Mouse (Mus musculus) erythroid progenitor cell, adult 5-6 weeks (primary cell): ENCODE measurements around the gene Apon. TPM values are rescaled to one million over a fixed set of nuclear protein-coding genes. Genes with fewer than 3 reads are reported as not detected.
"Not testable (repeated sequence)": the region's sequence is repeated elsewhere in the genome, so short reads cannot be mapped to it uniquely, and the experiment has no call there.

Experiments used
- ATAC-seq: replicated peaks from 2 replicates; pipeline ENCODE4 v1.8.0; 2016; ENCODE audit warnings: moderate number of reproducible peaks, mild to moderate bottlenecking, moderate TSS enrichment, inconsistent platforms; ENCODE audit not compliant: poor library complexity, low FRiP score, severe bottlenecking
- total RNA-seq, 2 experiments: library from RNA; stranded (forward) in 1 of 2; stranded (reverse) in 1 of 2; fragments of 150-400 nt in 1 of 2; fragments of 186-747, 209-891 nt in 1 of 2; gene quantifications; 2 replicates each; pipeline versions ENCODE4 v1.2.3 to v1.2.4; 2015 to 2017; ENCODE audit warnings: low replicate concordance in 2 of 2

Gene Apon
- total RNA-seq (2015; ENCODE audit: low replicate concordance) (2.9 and 4.7 TPM in 2 replicates), total RNA-seq (2017; ENCODE audit: low replicate concordance) (1.7 TPM in 1 of 2 replicates, not detected in the other)

DNA sequence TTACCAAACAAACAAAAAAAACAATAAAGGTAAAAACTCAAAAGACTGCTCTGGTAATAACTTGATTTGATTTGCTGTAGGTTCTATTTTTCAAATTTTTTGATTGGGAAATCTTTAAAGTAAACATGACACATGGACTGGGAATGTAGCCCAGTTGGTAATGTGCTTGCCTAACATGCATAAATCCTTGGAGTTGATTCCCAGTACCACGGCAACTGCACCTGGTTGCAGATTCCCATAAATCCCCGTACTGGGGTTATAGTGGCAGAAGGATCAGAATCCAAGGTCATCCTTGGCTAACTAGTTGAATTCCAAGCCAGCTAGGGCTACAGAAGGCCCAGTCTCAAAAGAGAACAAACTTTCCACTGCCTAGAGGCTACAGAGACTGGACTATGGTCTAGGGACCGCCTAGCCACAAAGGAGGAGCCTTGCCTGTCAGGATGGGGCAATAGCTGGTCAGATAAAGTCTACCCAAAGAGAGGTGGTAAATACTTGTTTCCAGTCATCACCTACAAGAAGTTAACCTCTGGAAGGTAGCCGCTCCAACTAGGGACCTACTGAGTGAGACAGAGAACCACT, at the start of gene Apon:
Gene Apon (plus strand): TSS at position 420 of the 579 bp plus-strand sequence.
- ATAC-seq, result no peak

DNA sequence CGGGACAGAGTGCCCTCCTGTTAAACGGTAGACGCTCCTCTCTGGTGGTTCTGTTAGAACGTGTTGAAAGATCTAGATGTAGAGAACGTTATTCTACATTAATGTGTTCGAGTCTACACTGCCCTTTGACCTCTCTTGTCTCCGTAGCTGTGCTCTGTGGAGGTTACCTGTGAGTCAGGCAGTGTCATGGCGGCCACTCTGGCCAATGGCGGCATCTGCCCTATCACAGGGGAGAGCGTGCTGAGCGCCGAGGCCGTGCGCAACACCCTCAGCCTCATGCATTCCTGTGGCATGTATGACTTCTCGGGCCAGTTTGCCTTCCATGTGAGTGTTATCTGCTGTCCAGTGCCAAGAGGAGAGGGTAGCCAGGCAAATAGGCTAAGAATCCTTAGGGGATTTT, 49.0 kb upstream of the Apon start:
- no peak for ATAC-seq

GRCm38 (mm10) chr10:128208326-128208725, 45.6 kb upstream of the Apon start:
- no peak for ATAC-seq

DNA sequence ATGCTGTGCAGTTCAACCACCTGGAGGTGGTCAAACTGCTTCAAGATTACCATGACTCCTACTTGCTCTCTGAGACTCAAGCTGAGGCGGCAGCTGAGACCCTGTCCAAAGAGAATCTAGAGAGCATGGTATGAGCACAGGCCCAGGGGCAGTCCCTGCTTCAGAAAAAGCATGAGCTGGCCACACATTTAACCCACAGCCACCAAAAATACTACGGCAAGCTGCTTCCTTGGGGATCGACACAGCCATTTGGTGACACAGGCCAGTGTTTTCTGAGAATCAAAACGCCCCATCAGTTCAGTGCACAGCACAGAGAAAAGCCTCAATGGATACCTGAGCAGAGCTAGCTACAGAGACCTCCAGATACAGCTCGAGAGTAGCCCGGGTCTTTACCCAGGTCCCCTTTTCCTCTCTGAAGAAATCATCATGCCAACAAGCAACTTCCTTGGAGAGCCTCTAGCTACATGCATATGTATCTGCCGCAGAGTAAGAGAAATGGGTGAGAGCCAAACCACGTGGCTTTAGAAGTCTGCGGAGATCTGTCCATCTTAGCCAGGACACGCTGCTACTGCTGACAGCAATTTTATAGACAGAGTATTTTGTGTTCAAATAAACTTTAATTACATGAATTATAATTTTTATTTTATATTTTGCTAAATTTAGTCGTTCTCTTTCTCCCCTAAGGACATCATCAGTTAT, 44.4 kb upstream of the Apon start:
- ATAC-seq, result no peak

GRCm38 (mm10) chr10:128210131-128210530, 43.8 kb upstream of the Apon start:
- ATAC-seq, result no peak

DNA sequence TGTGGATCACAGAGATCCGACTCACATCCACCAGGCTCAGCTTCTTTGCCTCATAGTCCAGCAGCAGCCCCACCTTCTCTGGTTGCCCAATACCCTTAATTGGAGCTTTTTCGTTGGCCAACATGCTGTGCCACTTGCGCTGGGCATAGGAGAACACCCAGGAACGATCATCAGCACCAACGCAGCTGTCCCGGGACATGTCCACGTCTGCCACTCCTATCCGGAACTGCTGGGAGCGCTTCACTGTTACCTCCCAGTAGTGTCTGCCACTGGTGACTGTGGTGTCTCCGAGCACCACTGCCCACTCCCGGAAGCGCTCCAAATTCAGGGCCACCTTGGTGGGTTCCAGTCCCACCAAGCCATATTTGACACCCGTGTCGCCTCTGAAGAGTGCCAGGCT, 42.9 kb upstream of the Apon start:
- peak; percentile 25; the same call in 1 of the 2 replicates for ATAC-seq

- ATAC-seq, result peak; percentile 92
These were observed 42.3 kb upstream of the Apon start, which contains the start of gene Spryd4 for GRCm38 (mm10) chr10:128211390-128212108. Gene Spryd4, minus strand, starts transcription at chr10:128211807.

DNA sequence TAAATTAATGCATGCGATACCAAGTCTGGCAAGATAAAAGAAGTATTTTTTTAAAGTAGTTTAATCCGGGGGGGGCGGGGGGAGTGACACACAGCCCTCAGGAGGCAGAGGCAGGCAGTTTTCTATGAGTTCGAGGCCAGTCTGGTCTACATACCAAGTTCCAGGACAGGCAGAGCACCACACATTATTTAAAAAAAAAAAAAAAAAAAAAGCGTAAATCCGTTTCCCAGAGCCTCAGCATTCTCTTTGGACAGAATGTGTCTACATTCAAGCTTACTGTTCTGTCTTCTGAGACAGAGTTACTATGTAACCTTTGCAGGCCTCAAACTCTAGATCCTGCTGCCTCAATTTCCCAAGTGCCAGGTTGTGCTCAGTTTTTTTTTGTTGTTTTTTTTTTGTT, 41.7 kb upstream of the Apon start:
- ATAC-seq, result no peak

GRCm38 (mm10) chr10:128212871-128213323, 41.0 kb upstream of the Apon start:
- ATAC-seq, result peak; percentile 80

DNA sequence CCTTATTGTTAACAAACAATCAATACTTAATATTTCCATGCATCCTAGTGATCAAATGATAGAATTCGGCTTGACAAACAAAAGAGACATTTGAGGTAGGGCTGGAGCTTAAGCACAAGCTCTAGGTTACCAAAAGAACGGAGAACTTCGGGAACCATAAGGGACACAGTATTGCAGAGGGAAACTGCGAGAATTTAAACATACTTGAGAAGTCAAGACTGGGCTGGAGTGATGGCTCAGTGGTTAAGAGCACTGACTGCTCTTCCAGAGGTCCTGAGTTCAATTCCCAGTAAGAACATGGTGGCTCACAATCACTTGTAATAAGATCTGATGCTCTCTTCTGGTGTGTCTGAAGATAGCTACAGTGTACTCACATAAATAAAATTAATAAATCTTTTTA, 39.8 kb upstream of the Apon start:
- ATAC-seq, result not testable (repeated sequence)

DNA sequence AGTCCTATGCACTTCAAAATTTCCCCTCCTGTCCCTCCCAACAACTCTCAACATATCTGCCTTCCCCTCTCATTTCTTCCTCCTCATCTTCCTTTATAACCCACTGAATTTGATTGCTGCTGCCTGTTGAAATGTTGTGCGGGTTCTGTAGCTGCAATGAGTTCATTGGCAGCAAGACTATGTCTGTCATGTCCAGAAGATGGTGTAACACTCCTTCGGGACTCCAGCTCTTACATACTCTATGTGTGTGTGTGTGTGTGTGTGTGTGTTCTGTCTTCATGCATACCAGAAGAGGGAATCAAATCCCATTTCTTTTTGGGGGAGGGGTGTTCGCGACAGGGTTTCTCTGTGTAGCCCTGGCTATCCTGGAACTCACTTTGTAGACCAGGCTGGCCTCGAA, 38.9 kb upstream of the Apon start:
- no peak for ATAC-seq

DNA sequence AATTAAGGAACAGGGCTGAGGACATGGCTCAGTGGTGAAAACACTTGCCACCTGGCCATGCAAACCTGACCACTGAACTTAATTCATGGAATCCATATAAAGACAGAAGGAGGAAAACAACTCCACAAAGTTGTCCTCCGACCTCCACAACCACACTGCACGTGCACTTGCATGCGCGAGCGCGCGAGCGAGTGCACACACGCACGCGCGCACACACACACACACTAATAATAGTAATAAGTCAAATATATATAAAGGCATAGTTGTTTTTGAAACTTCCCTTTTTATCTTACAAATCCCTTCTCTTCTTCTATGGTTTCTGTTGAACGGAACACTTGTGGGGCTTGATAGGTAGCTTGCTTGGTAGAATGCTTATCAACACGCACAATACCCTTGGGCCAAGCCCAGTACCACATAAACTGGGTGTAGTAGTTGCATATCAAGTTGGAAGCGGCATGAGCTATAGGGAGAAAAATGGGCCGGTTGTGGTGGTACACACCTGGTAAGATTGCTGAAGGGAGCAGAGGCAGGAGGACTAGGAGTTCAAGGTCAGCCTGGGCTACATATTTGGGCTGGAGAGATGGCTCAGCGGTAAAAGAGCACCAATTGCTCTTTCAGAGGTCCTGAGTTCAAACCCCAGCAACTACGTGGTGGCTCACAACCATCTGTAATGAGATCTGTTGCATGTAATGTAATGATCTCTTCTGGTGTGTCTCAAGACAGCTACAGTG, 35.3 kb upstream of the Apon start:
- ATAC-seq, result peak; percentile 83

DNA sequence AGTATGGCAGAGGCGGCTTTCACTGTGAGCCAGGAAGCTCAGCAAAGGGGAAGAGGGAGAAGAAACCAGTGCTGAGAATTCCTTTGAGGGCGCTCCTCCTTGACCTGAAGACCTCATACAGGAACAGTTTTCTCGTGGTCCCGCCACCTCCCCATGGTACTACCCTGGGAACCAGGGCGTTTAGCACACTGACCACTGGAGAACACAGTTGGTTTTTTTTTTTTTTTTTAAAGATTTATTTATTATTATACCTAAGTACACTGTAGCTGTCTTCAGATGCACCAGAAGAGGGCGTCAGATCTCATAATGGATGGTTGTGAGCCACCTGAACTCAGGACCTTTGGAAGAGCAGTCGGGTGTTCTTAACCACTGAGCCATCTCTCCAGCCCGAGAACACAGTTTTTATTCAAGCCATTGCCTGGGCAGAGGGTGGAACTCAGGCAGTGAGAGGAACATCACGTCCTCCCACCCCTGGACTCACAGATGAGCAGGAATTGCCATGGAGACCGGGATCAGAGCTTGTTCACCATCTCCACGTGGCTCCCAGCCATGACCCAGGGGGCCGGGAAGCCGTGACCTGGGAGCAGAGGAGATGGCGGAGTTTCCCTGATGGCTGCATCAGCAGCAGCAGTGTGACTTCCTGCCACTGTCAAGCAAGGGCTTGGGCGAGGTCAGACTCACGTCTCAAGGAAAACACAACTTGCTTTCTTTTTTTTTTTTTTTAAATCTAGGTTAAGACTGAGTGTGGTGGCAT, 32.2 kb upstream of the Apon start:
- no peak for ATAC-seq

DNA sequence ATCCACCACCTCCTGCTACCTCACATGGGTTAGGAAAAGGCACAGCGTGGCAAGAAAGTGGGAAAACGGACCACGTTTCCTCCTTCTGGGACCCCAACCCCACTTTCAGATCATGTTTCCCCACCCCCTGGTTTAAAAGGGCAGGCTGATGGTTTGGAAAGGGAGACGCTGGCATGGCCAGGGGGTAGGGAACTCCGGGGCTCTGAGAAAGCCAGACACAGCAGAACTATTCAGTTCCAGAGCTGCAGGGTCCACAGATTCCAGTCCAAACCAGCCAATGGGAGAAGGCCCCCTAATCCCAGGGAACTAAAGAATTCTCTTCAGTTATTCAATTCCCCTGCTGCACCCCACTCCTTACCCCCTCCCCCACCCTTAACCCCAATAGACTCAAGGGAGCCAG, 28.8 kb upstream of the Apon start:
- no peak for ATAC-seq

DNA sequence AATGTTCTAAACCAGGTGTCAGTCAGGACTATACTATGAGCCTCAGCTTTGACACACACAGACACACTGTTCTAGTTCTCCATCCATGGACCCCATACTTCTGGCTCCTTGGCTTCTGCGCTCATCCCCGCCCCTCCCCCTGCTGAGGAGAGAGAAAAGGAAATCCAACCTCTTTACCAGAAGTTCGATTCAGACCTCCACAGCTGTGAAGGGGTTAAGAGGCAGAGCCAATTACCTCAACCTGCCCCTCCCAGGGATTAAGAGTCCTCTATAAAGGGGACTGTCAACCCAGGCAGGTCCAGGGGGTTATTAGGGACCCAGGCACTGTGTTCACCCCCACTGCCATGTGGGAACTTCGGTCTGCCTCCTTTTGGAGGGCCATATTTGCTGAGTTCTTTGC, 28.4 kb upstream of the Apon start, which contains the start of gene Mip:
Gene Mip (plus strand): TSS at position 301 of the 400 bp plus-strand sequence.
- ATAC-seq, result no peak

DNA sequence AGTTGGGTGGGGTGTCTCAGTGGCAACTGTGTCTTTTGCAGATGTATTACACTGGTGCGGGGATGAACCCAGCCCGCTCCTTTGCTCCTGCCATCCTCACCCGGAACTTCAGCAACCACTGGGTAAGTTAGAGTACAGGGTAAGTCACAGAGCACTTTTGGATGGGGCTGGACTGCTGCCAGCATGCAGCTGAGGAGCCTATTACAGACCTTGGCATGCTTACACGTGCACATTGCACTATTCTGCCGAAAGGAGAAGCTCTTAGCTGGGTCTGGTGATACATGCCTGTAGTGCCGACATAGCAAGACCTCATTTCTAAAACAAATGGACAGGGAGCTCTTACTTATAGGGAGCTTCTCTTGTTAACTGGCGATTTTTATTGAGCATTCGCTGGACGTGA, 26.3 kb upstream of the Apon start:
- no peak for ATAC-seq

- ATAC-seq, result no peak
These were observed 25.9 kb upstream of the Apon start for GRCm38 (mm10) chr10:128228009-128228408.

GRCm38 (mm10) chr10:128230582-128230981, 23.3 kb upstream of the Apon start:
- no peak for ATAC-seq

GRCm38 (mm10) chr10:128231146-128231545, 22.8 kb upstream of the Apon start:
- no peak for ATAC-seq
